Comparison of ENCODE assay signal across 29 mouse cellular contexts in genomic region chr8:88598578-88598977, GRCm38 (mm10). TPM values are rescaled to one million over a fixed set of nuclear protein-coding genes. Genes with fewer than 3 reads are reported as not detected.
DNase-seq lines count a peak whose midpoint lies in the region; ATAC-seq lines count a peak whose summit lies in the region.
"Had no signal": no experiment of that assay in that cellular context is flagged by ENCODE, and none has a peak within 500 bp of the region (broad histone marks: within the 10 kb centered on the region; RNA-seq: fewer than 3 reads in every experiment).

No protein-coding gene starts in this region.

- no peak overlapping the region for H3K4me3 ChIP-seq in hindbrain, embryonic 10.5 days
- H3K4me3 ChIP-seq in hindbrain, embryonic 11.5 days (ENCODE audit: low read depth, low read length) = no peak overlapping the region
- no peak overlapping the region for H3K4me3 ChIP-seq in lung, embryonic 16.5 days (ENCODE audit: low read length)
- no peak overlapping the region for H3K4me3 ChIP-seq in midbrain, embryonic 10.5 days
- H3K4me3 ChIP-seq in midbrain, embryonic 11.5 days (ENCODE audit: low read depth, low read length) = no peak overlapping the region
- H3K4me3 ChIP-seq: embryonic facial prominence, embryonic 12.5 days; embryonic facial prominence, embryonic 15.5 days; forebrain, embryonic 12.5 days; heart, adult 2 months; heart, embryonic 10.5 days; heart, embryonic 13.5 days; hindbrain, embryonic 13.5 days had no signal

- DNase-seq in hindbrain, embryonic 10.5 days (ENCODE audit: low spot score) = no peak
- no peak for DNase-seq in hindbrain, embryonic 11.5 days (ENCODE audit: low spot score)
- DNase-seq in lung, postnatal 25 days (ENCODE audit: low spot score) = no peak
- DNase-seq in midbrain, embryonic 10.5 days (ENCODE audit: low spot score) = no peak
- DNase-seq in midbrain, embryonic 11.5 days (ENCODE audit: low spot score, missing footprints) = no peak
- DNase-seq: adrenal gland, postnatal 10 days; adrenal gland, postnatal 36 days; B cell, adult 2 months; cerebellum, adult 18-20 months; cerebellum, adult 9-10 months; cerebellum, postnatal 14 days; gastrocnemius, postnatal 10 days; gastrocnemius, postnatal 36 days; heart, adult 2 months; heart, postnatal 14 days; heart, postnatal 4 days had no signal

- peaks cover 35% of the 10 kb centered on the region for H3K4me1 ChIP-seq in hindbrain, embryonic 10.5 days (replicated peaks)
- no peaks in the 10 kb centered on the region for H3K4me1 ChIP-seq in hindbrain, embryonic 11.5 days (replicated peaks; ENCODE audit: control insufficient read depth, insufficient read depth, low read length)
- H3K4me1 ChIP-seq in lung, embryonic 16.5 days (replicated peaks; ENCODE audit: control insufficient read depth, insufficient read depth, low read length) = peaks cover 7% of the 10 kb centered on the region
- peaks cover 31% of the 10 kb centered on the region for H3K4me1 ChIP-seq in midbrain, embryonic 10.5 days
- peaks cover 2% of the 10 kb centered on the region; the same call in 1 of the 2 replicates for H3K4me1 ChIP-seq in midbrain, embryonic 11.5 days (ENCODE audit: control insufficient read depth, insufficient read depth, low read length)
- H3K4me1 ChIP-seq: heart, embryonic 13.5 days had no signal

- peaks cover 4% of the 10 kb centered on the region for H3K36me3 ChIP-seq in hindbrain, embryonic 10.5 days
- H3K36me3 ChIP-seq in hindbrain, embryonic 11.5 days (ENCODE audit: control insufficient read depth, insufficient read depth, low read length) = no peaks in the 10 kb centered on the region
- no peaks in the 10 kb centered on the region for H3K36me3 ChIP-seq in lung, embryonic 16.5 days (ENCODE audit: control insufficient read depth, insufficient read depth, low read length)
- peaks cover 8% of the 10 kb centered on the region; the same call in 1 of the 2 replicates for H3K36me3 ChIP-seq in midbrain, embryonic 10.5 days
- no peaks in the 10 kb centered on the region for H3K36me3 ChIP-seq in midbrain, embryonic 11.5 days (ENCODE audit: control insufficient read depth, insufficient read depth, low read length)
- H3K36me3 ChIP-seq: embryonic facial prominence, embryonic 12.5 days; forebrain, embryonic 12.5 days; G1E; heart, embryonic 10.5 days; heart, embryonic 13.5 days; hindbrain, embryonic 13.5 days had no signal

- ATAC-seq in hindbrain, embryonic 11.5 days (ENCODE audit: low FRiP score) = no peak
- ATAC-seq in lung, embryonic 16.5 days (ENCODE audit: low read depth) = peak; percentile 73
- no peak for ATAC-seq in midbrain, embryonic 11.5 days (ENCODE audit: low FRiP score)
- ATAC-seq in monocyte, adult 5-6 weeks (replicated peaks; ENCODE audit: insufficient number of reproducible peaks, low FRiP score, low TSS enrichment, poor library complexity, severe bottlenecking) = no peak
- ATAC-seq: forebrain, embryonic 16.5 days; hindbrain, embryonic 16.5 days; Patski had no signal

- H3K4me2 ChIP-seq in hindbrain, embryonic 11.5 days (replicated peaks; ENCODE audit: low read depth, low read length) = no peak overlapping the region
- H3K4me2 ChIP-seq in lung, embryonic 16.5 days (ENCODE audit: low read depth, low read length) = no peak overlapping the region
- H3K4me2 ChIP-seq in midbrain, embryonic 11.5 days = no peak overlapping the region
- H3K4me2 ChIP-seq: embryonic facial prominence, embryonic 12.5 days; embryonic facial prominence, embryonic 15.5 days; forebrain, embryonic 12.5 days; heart, embryonic 13.5 days; hindbrain, embryonic 13.5 days had no signal

- WGBS in hindbrain, embryonic 10.5 days = 70% methylated on average over 5 of the region's 5 CpGs
- 68% methylated on average over 5 of the region's 5 CpGs for WGBS in hindbrain, embryonic 11.5 days
- 46% methylated on average over 5 of the region's 5 CpGs for WGBS in lung, embryonic 16.5 days
- WGBS in midbrain, embryonic 10.5 days = 78% methylated on average over 5 of the region's 5 CpGs
- WGBS in midbrain, embryonic 11.5 days = 71% methylated on average over 5 of the region's 5 CpGs

- H3K9me3 ChIP-seq in hindbrain, embryonic 10.5 days = peaks cover 7% of the 10 kb centered on the region; the same call in 1 of the 2 replicates
- H3K9me3 ChIP-seq in hindbrain, embryonic 11.5 days (ENCODE audit: control insufficient read depth, low read length) = no peaks in the 10 kb centered on the region
- peaks cover 2% of the 10 kb centered on the region; the same call in 1 of the 2 replicates for H3K9me3 ChIP-seq in lung, embryonic 16.5 days (ENCODE audit: control insufficient read depth, low read length)
- H3K9me3 ChIP-seq in midbrain, embryonic 10.5 days (replicated peaks) = peaks cover 12% of the 10 kb centered on the region
- peaks cover 7% of the 10 kb centered on the region for H3K9me3 ChIP-seq in midbrain, embryonic 11.5 days (ENCODE audit: control insufficient read depth, low read length)
- H3K9me3 ChIP-seq: embryonic facial prominence, embryonic 12.5 days; embryonic facial prominence, embryonic 15.5 days; G1E; heart, embryonic 10.5 days; hindbrain, embryonic 13.5 days had no signal

- H3K27ac ChIP-seq in hindbrain, embryonic 10.5 days = peak overlapping the region; percentile 30; the same call in 1 of the 2 replicates
- H3K27ac ChIP-seq in hindbrain, embryonic 11.5 days (ENCODE audit: low read depth, low read length) = no peak overlapping the region
- H3K27ac ChIP-seq in lung, embryonic 16.5 days (ENCODE audit: low read length) = no peak overlapping the region
- H3K27ac ChIP-seq in midbrain, embryonic 10.5 days (replicated peaks) = peak overlapping the region; percentile 35; the same call in 1 of the 2 replicates
- no peak overlapping the region for H3K27ac ChIP-seq in midbrain, embryonic 11.5 days (ENCODE audit: low read depth, low read length)
- H3K27ac ChIP-seq: embryonic facial prominence, embryonic 12.5 days; embryonic facial prominence, embryonic 15.5 days; forebrain, embryonic 12.5 days; heart, adult 2 months; heart, embryonic 10.5 days; heart, embryonic 13.5 days; hindbrain, embryonic 13.5 days had no signal

- H3K9ac ChIP-seq in hindbrain, embryonic 11.5 days (ENCODE audit: low read depth, low read length) = no peak overlapping the region
- no peak overlapping the region for H3K9ac ChIP-seq in lung, embryonic 16.5 days (ENCODE audit: low read length)
- H3K9ac ChIP-seq in midbrain, embryonic 11.5 days (ENCODE audit: low read length) = no peak overlapping the region
- H3K9ac ChIP-seq: embryonic facial prominence, embryonic 12.5 days; embryonic facial prominence, embryonic 15.5 days; forebrain, embryonic 12.5 days; heart, embryonic 13.5 days; hindbrain, embryonic 13.5 days had no signal

- H3K27me3 ChIP-seq in hindbrain, embryonic 10.5 days (ENCODE audit: insufficient read depth, poor library complexity, severe bottlenecking) = no peaks in the 10 kb centered on the region
- no peaks in the 10 kb centered on the region for H3K27me3 ChIP-seq in hindbrain, embryonic 11.5 days (ENCODE audit: control insufficient read depth, insufficient read depth, low read length)
- no peaks in the 10 kb centered on the region for H3K27me3 ChIP-seq in lung, embryonic 16.5 days (ENCODE audit: control insufficient read depth, insufficient read depth, low read depth, low read length)
- H3K27me3 ChIP-seq in midbrain, embryonic 10.5 days (ENCODE audit: low read depth, poor library complexity, severe bottlenecking) = no peaks in the 10 kb centered on the region
- H3K27me3 ChIP-seq in midbrain, embryonic 11.5 days (ENCODE audit: control insufficient read depth, insufficient read depth, low read length) = no peaks in the 10 kb centered on the region
- H3K27me3 ChIP-seq: CH12.LX; embryonic facial prominence, embryonic 12.5 days; embryonic facial prominence, embryonic 15.5 days; forebrain, embryonic 12.5 days; hindbrain, embryonic 13.5 days; Patski had no signal

RNA-seq across cellular contexts. Expression of gene Snx20, which starts 37.4 kb away (rescaled TPM):
- polyA plus RNA-seq in hindbrain, embryonic 10.5 days (2016; fragmentation: Nextera tagmentation; extraction: Ambion mirVana) = 1.1 and 1.3 TPM in 2 replicates
- polyA plus RNA-seq in hindbrain, embryonic 11.5 days (2014; fragmentation: Nextera tagmentation; extraction: Ambion mirVana) = 1.4 and 2.1 TPM in 2 replicates
- polyA plus RNA-seq in lung, embryonic 16.5 days (2015; fragmentation: Nextera tagmentation; extraction: Ambion mirVana) = 2.5 and 2.7 TPM in 2 replicates
- polyA plus RNA-seq in midbrain, embryonic 10.5 days (2016; fragmentation: Nextera tagmentation; extraction: Ambion mirVana) = 1.2 and 1.3 TPM in 2 replicates
- polyA plus RNA-seq in midbrain, embryonic 11.5 days (2014; fragmentation: Nextera tagmentation; extraction: Ambion mirVana) = 0.74 and 1.4 TPM in 2 replicates
- total RNA-seq in monocyte, adult 5-6 weeks (2017) = 67.8 to 81.1 TPM (median 72.6 TPM) in 3 replicates

RNA-seq across cellular contexts. Expression of gene Nod2, which starts 48.5 kb away (rescaled TPM):
- polyA plus RNA-seq in hindbrain, embryonic 10.5 days (2016; fragmentation: Nextera tagmentation; extraction: Ambion mirVana) = 0.15 and 0.17 TPM in 2 replicates
- polyA plus RNA-seq in hindbrain, embryonic 11.5 days (2014; fragmentation: Nextera tagmentation; extraction: Ambion mirVana) = 0.13 and 0.14 TPM in 2 replicates
- polyA plus RNA-seq in lung, embryonic 16.5 days (2015; fragmentation: Nextera tagmentation; extraction: Ambion mirVana) = 0.18 and 0.21 TPM in 2 replicates
- polyA plus RNA-seq in midbrain, embryonic 10.5 days (2016; fragmentation: Nextera tagmentation; extraction: Ambion mirVana) = 0.10 TPM in 2 replicates
- polyA plus RNA-seq in midbrain, embryonic 11.5 days (2014; fragmentation: Nextera tagmentation; extraction: Ambion mirVana) = 0.04 and 0.14 TPM in 2 replicates
- total RNA-seq in monocyte, adult 5-6 weeks (2017) = 6.7 to 12.7 TPM (median 8.3 TPM) in 3 replicates
- polyA plus RNA-seq: Patski had no signal

Comparison
In these comparisons a context has a peak if more than half of its experiments do, and no peak if none do; other contexts are left out.
1. H3K27ac ChIP-seq: peak in hindbrain, embryonic 10.5 days (single experiment) and midbrain, embryonic 10.5 days (single experiment); none in hindbrain, embryonic 11.5 days (single experiment), lung, embryonic 16.5 days (single experiment) and midbrain, embryonic 11.5 days (single experiment).